Mouse (Mus musculus): ENCODE measurements around the gene Olfr860. TPM values are rescaled to one million over a fixed set of nuclear protein-coding genes. Genes with fewer than 3 reads are reported as not detected.
"Not testable (repeated sequence)": the region's sequence is repeated elsewhere in the genome, so short reads cannot be mapped to it uniquely, and the experiment has no call there.

Olfr860 gene
- not detected for polyA plus RNA-seq (2017; shearing (Covaris generic))

- ATAC-seq: no peak
Observed at GRCm38 (mm10) chr9:19849647-19850046, at the start of gene Olfr860. TSS of gene Olfr860 (minus strand) at chr9:19849747.

DNA sequence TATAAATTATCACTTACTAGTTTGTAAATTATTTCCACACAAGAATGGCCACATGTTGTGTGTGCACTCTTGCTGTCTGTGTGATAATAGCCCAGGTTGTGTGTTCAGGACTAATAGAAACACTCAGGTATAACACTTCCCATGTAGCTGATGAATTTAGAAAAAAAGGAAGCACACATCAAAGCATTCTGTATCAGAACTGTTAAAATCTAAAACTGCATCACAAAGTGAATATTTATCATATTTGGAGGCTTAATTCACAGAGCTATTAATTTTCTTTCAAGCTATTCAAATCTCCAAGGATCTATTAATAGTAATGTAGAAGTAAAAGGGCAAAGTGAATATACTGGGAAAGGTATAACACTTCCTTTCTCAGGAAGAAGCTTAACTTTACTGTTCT is 38.4 kb upstream of the Olfr860 start, which contains the start of gene Olfr862:
Olfr862 (minus strand) TSS at position 101 of the 400 bp plus-strand sequence.
- no peak for ATAC-seq

- not testable (repeated sequence) for ATAC-seq
Observed at GRCm38 (mm10) chr9:19804606-19805005, 44.9 kb downstream of the Olfr860 start, which contains the start of gene Olfr859. TSS of gene Olfr859 (plus strand) at chr9:19804906.

GRCm38 (mm10) chr9:19803000-19803399 is 46.5 kb downstream of the Olfr860 start:
- ATAC-seq: no peak

Other genes with a start within 250 kb of the Olfr860 start
- 10 to 100 TPM; 37.1 to 39.2 TPM for gene Zfp317, start 227.6 kb downstream of the Olfr860 start, polyA plus RNA-seq (2017; shearing (Covaris generic))
- not detected for gene Olfr857, start 140.3 kb downstream of the Olfr860 start, polyA plus RNA-seq (2017; shearing (Covaris generic))
- gene Olfr58, start 69.5 kb downstream of the Olfr860 start, polyA plus RNA-seq (2017; shearing (Covaris generic)): not detected
- gene Olfr859, start 44.8 kb downstream of the Olfr860 start, polyA plus RNA-seq (2017; shearing (Covaris generic)): not detected
- not detected for gene Olfr862, start 38.3 kb upstream of the Olfr860 start, polyA plus RNA-seq (2017; shearing (Covaris generic))
- gene Olfr77, start 67.1 kb upstream of the Olfr860 start, polyA plus RNA-seq (2017; shearing (Covaris generic)): 1 to 10 TPM; 1.3 to 2.6 TPM
- gene Olfr866, start 178.3 kb upstream of the Olfr860 start, polyA plus RNA-seq (2017; shearing (Covaris generic)): not detected
- gene Olfr867, start 207.8 kb upstream of the Olfr860 start, polyA plus RNA-seq (2017; shearing (Covaris generic)): not detected
- gene Olfr868, start 248.9 kb upstream of the Olfr860 start, polyA plus RNA-seq (2017; shearing (Covaris generic)): not detected

Data from CD4-positive, CD25-positive, alpha-beta regulatory T cell, adult 4 months (primary cell).